21 mouse cellular contexts compared by ENCODE assay signal in the genomic region with DNA sequence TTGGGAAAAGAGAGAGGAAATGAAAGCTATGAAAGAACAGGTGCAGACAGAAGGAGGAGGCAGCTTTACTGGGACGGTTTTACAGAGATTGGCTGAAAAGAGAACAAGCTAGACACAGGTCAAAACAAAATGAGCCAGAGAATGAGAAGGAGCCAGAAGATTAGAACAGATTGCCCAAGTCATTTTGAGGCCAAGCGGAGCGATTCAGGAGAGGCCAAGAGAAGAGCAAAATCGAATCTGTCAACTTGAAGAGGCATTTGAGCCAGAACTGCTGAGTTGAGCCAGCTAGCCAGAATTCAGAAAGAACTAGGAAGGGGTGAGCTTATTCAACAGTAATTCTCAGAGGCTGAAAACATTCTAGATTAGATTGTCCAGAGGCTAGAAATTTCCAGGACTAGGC.
DNase-seq lines count a peak whose midpoint lies in the region.
"Had no signal": no experiment of that assay in that cellular context is flagged by ENCODE, and none has a peak within 500 bp of the region (broad histone marks: within the 10 kb centered on the region; RNA-seq: fewer than 3 reads in every experiment).

No protein-coding gene starts in this region.

- H3K36me3 ChIP-seq in heart, embryonic 10.5 days = no peaks in the 10 kb centered on the region
- H3K36me3 ChIP-seq: embryonic facial prominence, embryonic 15.5 days; heart, embryonic 12.5 days; heart, embryonic 15.5 days; hindbrain, embryonic 15.5 days had no signal

- no peak overlapping the region for H3K4me3 ChIP-seq in heart, embryonic 10.5 days
- H3K4me3 ChIP-seq: embryonic facial prominence, embryonic 12.5 days; embryonic facial prominence, embryonic 15.5 days; heart, embryonic 12.5 days; heart, embryonic 15.5 days; hindbrain, embryonic 12.5 days; hindbrain, embryonic 15.5 days had no signal

- H3K27me3 ChIP-seq in heart, embryonic 10.5 days (ENCODE audit: insufficient read depth, poor library complexity, severe bottlenecking) = no peaks in the 10 kb centered on the region
- H3K27me3 ChIP-seq: embryonic facial prominence, embryonic 12.5 days; embryonic facial prominence, embryonic 15.5 days; heart, embryonic 12.5 days; heart, embryonic 15.5 days; hindbrain, embryonic 12.5 days; hindbrain, embryonic 15.5 days had no signal

- 90% methylated on average over 4 of the region's 4 CpGs for WGBS in heart, embryonic 10.5 days

- DNase-seq in cerebellum, postnatal 14 days = peak; percentile 21 to 36
- no peak for DNase-seq in cerebellum, adult 9-10 months
- DNase-seq in heart, embryonic 10.5 days (ENCODE audit: low spot score) = peak; percentile 50
- no peak for DNase-seq in heart, postnatal 14 days
- DNase-seq in adipocyte (ENCODE audit: low spot score) = peak; percentile 46
- no peak for DNase-seq in natural killer cell, adult 2 months (ENCODE audit: low spot score in 2 of 2)
- no peak for DNase-seq in spleen, adult 18-20 months
- DNase-seq: adrenal gland, adult 8-10 months; adrenal gland, postnatal 25 days; cerebellum, adult 18-20 months; cerebellum, postnatal 25 days; forebrain, postnatal 0 days; gastrocnemius, postnatal 10 days; gastrocnemius, postnatal 36 days; heart, postnatal 10 days had no signal

- H3K9me3 ChIP-seq in heart, embryonic 10.5 days = no peaks in the 10 kb centered on the region
- H3K9me3 ChIP-seq: embryonic facial prominence, embryonic 12.5 days; embryonic facial prominence, embryonic 15.5 days; heart, embryonic 12.5 days; heart, embryonic 15.5 days; hindbrain, embryonic 12.5 days; hindbrain, embryonic 15.5 days had no signal

- H3K27ac ChIP-seq in heart, embryonic 10.5 days = no peak overlapping the region
- H3K27ac ChIP-seq: embryonic facial prominence, embryonic 12.5 days; embryonic facial prominence, embryonic 15.5 days; heart, embryonic 15.5 days; hindbrain, embryonic 12.5 days; hindbrain, embryonic 15.5 days had no signal

- H3K4me1 ChIP-seq in heart, embryonic 10.5 days = 0 out of 2 replicates have a peak, but pooled peaks cover 5% of the 10 kb centered on the region
- H3K4me1 ChIP-seq: embryonic facial prominence, embryonic 12.5 days; embryonic facial prominence, embryonic 15.5 days; heart, embryonic 12.5 days; heart, embryonic 15.5 days; hindbrain, embryonic 12.5 days; hindbrain, embryonic 15.5 days had no signal

- intact Hi-C loops in heart, postnatal 14 days (cut with DNase I) = loop anchor here (10.0 kb wide), 1 partner anchor 500 kb away; no protein-coding TSS in a partner anchor

Comparison
In these comparisons a context has a peak if more than half of its experiments do, and no peak if none do; other contexts are left out.
1. DNase-seq: peak in cerebellum, postnatal 14 days (2 of 2), heart, embryonic 10.5 days (single experiment) and adipocyte (single experiment); none in cerebellum, adult 9-10 months (single experiment), heart, postnatal 14 days (0 of 2), natural killer cell, adult 2 months (0 of 2) and spleen, adult 18-20 months (0 of 2).